Mouse (Mus musculus) forebrain, embryonic 12.5 days (tissue): ENCODE measurements around the gene Cyth3. TPM values are rescaled to one million over a fixed set of nuclear protein-coding genes. Genes with fewer than 3 reads are reported as not detected.

ENCODE experiments used
- ATAC-seq: fragments of 200-750 bp; cut with Nextera tagmentation; 2 replicates; pipeline ENCODE4 v1.8.0; 2017; ENCODE audit warnings: moderate TSS enrichment; ENCODE audit not compliant: low FRiP score
- H3K27ac ChIP-seq: fragments of 300-500 bp; sonication (generic); 2 replicates; pipeline ENCODE4 v1.5.1; 2016; ENCODE audit warnings: mild to moderate bottlenecking
- H3K27me3 ChIP-seq: fragments of 300-500 bp; sonication (generic); 2 replicates; pipeline ENCODE4 v1.6.1; 2016; ENCODE audit warnings: mild to moderate bottlenecking
- H3K36me3 ChIP-seq: fragments of 300-500 bp; sonication (generic); replicated peaks from 2 replicates; pipeline ENCODE4 v1.6.1; 2016; ENCODE audit warnings: mild to moderate bottlenecking
- H3K4me1 ChIP-seq: fragments of 300-500 bp; sonication (generic); 2 replicates; pipeline ENCODE4 v1.6.1; 2016
- H3K4me2 ChIP-seq: fragments of 300-500 bp; sonication (generic); 2 replicates; pipeline ENCODE4 v1.6.1; 2016; ENCODE audit warnings: mild to moderate bottlenecking, moderate library complexity
- H3K4me3 ChIP-seq: fragments of 300-500 bp; sonication (generic); replicated peaks from 2 replicates; pipeline ENCODE4 v1.5.1; 2016; ENCODE audit warnings: mild to moderate bottlenecking
- H3K9ac ChIP-seq: fragments of 300-500 bp; sonication (generic); 2 replicates; pipeline ENCODE4 v1.6.1; 2016; ENCODE audit warnings: mild to moderate bottlenecking
- H3K9me3 ChIP-seq: fragments of 300-500 bp; sonication (generic); 2 replicates; pipeline ENCODE4 v1.6.1; 2016
- WGBS: fragments of 180-500 bp; shearing (Covaris S2); methylation state at CpG from one replicate; pipeline ENCODE4 v1.1.7; 2016; 5-methylcytosine and 5-hydroxymethylcytosine counted together
- polyA plus RNA-seq: library from polyadenylated mRNA; unstranded; fragments of >200 nt; fragmentation: Nextera tagmentation; extraction: Ambion mirVana; gene quantifications from 2 replicates; pipeline ENCODE4 v1.2.1, GENCODE M21; 2016

The Cyth3 gene
- polyA plus RNA-seq, 1 experiment from 2014 or later = 27.8 TPM

GRCm38 (mm10) chr5:143659021-143659523 is 36.8 kb downstream of the Cyth3 start:
- 93% methylated on average over 8 of the region's 8 CpGs for WGBS
- Histone ChIP-seq H3K27me3 (no peaks in the 10 kb centered on the region), H3K4me1 (peaks cover 15% of the 10 kb centered on the region)

GRCm38 (mm10) chr5:143663074-143663687 is 40.9 kb downstream of the Cyth3 start:
- Histone ChIP-seq H3K4me1 (no peaks in the 10 kb centered on the region), H3K9me3 (no peaks in the 10 kb centered on the region), H3K27ac (no peak overlapping the region), H3K9ac (no peak overlapping the region), H3K36me3 (no peaks in the 10 kb centered on the region), H3K27me3 (no peaks in the 10 kb centered on the region), H3K4me2 (no peak overlapping the region), H3K4me3 (no peak overlapping the region)
- 93% methylated on average over 7 of the region's 7 CpGs for WGBS
- ATAC-seq = no peak

More at GRCm38 (mm10) chr5:143659021-143659523, 36.8 kb downstream of the Cyth3 start:
- no peak overlapping the region for H3K4me2 ChIP-seq
- H3K4me3 ChIP-seq = no peak overlapping the region
- ATAC-seq = no peak
- H3K36me3 ChIP-seq = no peaks in the 10 kb centered on the region
- H3K9me3 ChIP-seq = no peaks in the 10 kb centered on the region
- no peak overlapping the region for H3K27ac ChIP-seq
- H3K9ac ChIP-seq = no peak overlapping the region

- no peak overlapping the region for H3K4me2 ChIP-seq
- H3K9me3 ChIP-seq = no peaks in the 10 kb centered on the region
- H3K36me3 ChIP-seq = no peaks in the 10 kb centered on the region
- no peak overlapping the region for H3K4me3 ChIP-seq
- H3K9ac ChIP-seq = no peak overlapping the region
- 75% methylated on average over 2 of the region's 2 CpGs for WGBS
- H3K4me1 ChIP-seq = 0 out of 2 replicates have a peak, but pooled peaks cover 3% of the 10 kb centered on the region
- no peak for ATAC-seq
- no peak overlapping the region for H3K27ac ChIP-seq
- H3K27me3 ChIP-seq = no peaks in the 10 kb centered on the region
Observed at GRCm38 (mm10) chr5:143665561-143665960, 43.3 kb downstream of the Cyth3 start.

GRCm38 (mm10) chr5:143666015-143666414 is 43.8 kb downstream of the Cyth3 start:
- H3K27ac ChIP-seq = no peak overlapping the region
- no peak for ATAC-seq
- WGBS = 100% methylated on average over 1 of the region's 1 CpGs
- no peak overlapping the region for H3K9ac ChIP-seq
- H3K27me3 ChIP-seq = no peaks in the 10 kb centered on the region
- no peak overlapping the region for H3K4me2 ChIP-seq
- H3K36me3 ChIP-seq = no peaks in the 10 kb centered on the region
- no peak overlapping the region for H3K4me3 ChIP-seq
- H3K9me3 ChIP-seq = no peaks in the 10 kb centered on the region
- 0 out of 2 replicates have a peak, but pooled peaks cover 3% of the 10 kb centered on the region for H3K4me1 ChIP-seq

- Histone ChIP-seq H3K36me3 (no peaks in the 10 kb centered on the region), H3K9ac (no peak overlapping the region), H3K4me2 (no peak overlapping the region), H3K27ac (no peak overlapping the region), H3K27me3 (no peaks in the 10 kb centered on the region), H3K4me1 (0 out of 2 replicates have a peak, but pooled peaks cover 3% of the 10 kb centered on the region), H3K4me3 (no peak overlapping the region), H3K9me3 (no peaks in the 10 kb centered on the region)
- no peak for ATAC-seq
- 53% methylated on average over 2 of the region's 2 CpGs for WGBS
Observed at GRCm38 (mm10) chr5:143668884-143669283, 46.6 kb downstream of the Cyth3 start.

GRCm38 (mm10) chr5:143669393-143669792 is 47.1 kb downstream of the Cyth3 start:
- Histone ChIP-seq H3K36me3 (no peaks in the 10 kb centered on the region), H3K4me2 (no peak overlapping the region), H3K4me1 (0 out of 2 replicates have a peak, but pooled peaks cover 3% of the 10 kb centered on the region), H3K9ac (no peak overlapping the region), H3K4me3 (no peak overlapping the region), H3K9me3 (no peaks in the 10 kb centered on the region), H3K27me3 (no peaks in the 10 kb centered on the region), H3K27ac (no peak overlapping the region)
- 47% methylated on average over 2 of the region's 2 CpGs for WGBS
- no peak for ATAC-seq

GRCm38 (mm10) chr5:143669839-143670238 is 47.6 kb downstream of the Cyth3 start:
- H3K9ac ChIP-seq = no peak overlapping the region
- no peaks in the 10 kb centered on the region for H3K9me3 ChIP-seq
- H3K27ac ChIP-seq = no peak overlapping the region
- WGBS = 71% methylated on average over 2 of the region's 2 CpGs
- no peak overlapping the region for H3K4me2 ChIP-seq
- no peak for ATAC-seq
- H3K4me1 ChIP-seq = 0 out of 2 replicates have a peak, but pooled peaks cover 3% of the 10 kb centered on the region
- no peak overlapping the region for H3K4me3 ChIP-seq
- H3K27me3 ChIP-seq = no peaks in the 10 kb centered on the region
- no peaks in the 10 kb centered on the region for H3K36me3 ChIP-seq

- 91% methylated on average over 6 of the region's 6 CpGs for WGBS
- no peaks in the 10 kb centered on the region for H3K27me3 ChIP-seq
- no peak for ATAC-seq
- no peak overlapping the region for H3K4me2 ChIP-seq
- H3K27ac ChIP-seq = no peak overlapping the region
- no peaks in the 10 kb centered on the region for H3K36me3 ChIP-seq
- H3K4me3 ChIP-seq = no peak overlapping the region
- H3K9me3 ChIP-seq = no peaks in the 10 kb centered on the region
- 0 out of 2 replicates have a peak, but pooled peaks cover 3% of the 10 kb centered on the region for H3K4me1 ChIP-seq
- no peak overlapping the region for H3K9ac ChIP-seq
Observed at GRCm38 (mm10) chr5:143670740-143671415, 48.6 kb downstream of the Cyth3 start.

- 85% methylated on average over 5 of the region's 5 CpGs for WGBS
- H3K4me3 ChIP-seq = no peak overlapping the region
- no peak for ATAC-seq
- no peak overlapping the region for H3K27ac ChIP-seq
- H3K9ac ChIP-seq = no peak overlapping the region
- H3K9me3 ChIP-seq = no peaks in the 10 kb centered on the region
- H3K4me1 ChIP-seq = no peaks in the 10 kb centered on the region
- no peaks in the 10 kb centered on the region for H3K27me3 ChIP-seq
- no peak overlapping the region for H3K4me2 ChIP-seq
- no peaks in the 10 kb centered on the region for H3K36me3 ChIP-seq
Observed at GRCm38 (mm10) chr5:143674576-143674975, 52.3 kb downstream of the Cyth3 start.

GRCm38 (mm10) chr5:143676218-143676985 is 54.2 kb downstream of the Cyth3 start:
- H3K27ac ChIP-seq = no peak overlapping the region
- H3K27me3 ChIP-seq = no peaks in the 10 kb centered on the region
- H3K4me3 ChIP-seq = no peak overlapping the region
- no peak for ATAC-seq
- no peaks in the 10 kb centered on the region for H3K9me3 ChIP-seq
- no peak overlapping the region for H3K9ac ChIP-seq
- no peaks in the 10 kb centered on the region for H3K36me3 ChIP-seq
- WGBS = 85% methylated on average over 5 of the region's 5 CpGs
- H3K4me1 ChIP-seq = no peaks in the 10 kb centered on the region
- H3K4me2 ChIP-seq = no peak overlapping the region

- H3K4me1 ChIP-seq = no peaks in the 10 kb centered on the region
- H3K36me3 ChIP-seq = no peaks in the 10 kb centered on the region
- no peak for ATAC-seq
- no peak overlapping the region for H3K4me2 ChIP-seq
- no peak overlapping the region for H3K27ac ChIP-seq
- H3K4me3 ChIP-seq = no peak overlapping the region
- H3K9me3 ChIP-seq = no peaks in the 10 kb centered on the region
- no peaks in the 10 kb centered on the region for H3K27me3 ChIP-seq
- no peak overlapping the region for H3K9ac ChIP-seq
- WGBS = 85% methylated on average over 4 of the region's 4 CpGs
Observed at GRCm38 (mm10) chr5:143677363-143677762, 55.1 kb downstream of the Cyth3 start.

- WGBS = 83% methylated on average over 6 of the region's 6 CpGs
- Histone ChIP-seq H3K9ac (no peak overlapping the region), H3K27ac (no peak overlapping the region), H3K9me3 (no peaks in the 10 kb centered on the region), H3K4me1 (no peaks in the 10 kb centered on the region), H3K36me3 (no peaks in the 10 kb centered on the region), H3K4me2 (no peak overlapping the region), H3K4me3 (no peak overlapping the region), H3K27me3 (no peaks in the 10 kb centered on the region)
- ATAC-seq = no peak
Observed at GRCm38 (mm10) chr5:143678634-143679271, 56.5 kb downstream of the Cyth3 start.
